Mouse (Mus musculus) testis, adult 2 months (tissue): ENCODE measurements around the gene Col18a1.

Experiments
- CTCF ChIP-seq: fragments of 200-500 bp; IDR thresholded peaks from 2 replicates; pipeline ENCODE4 v1.5.1; 2012; ENCODE audit warnings: low read depth, mild to moderate bottlenecking, inconsistent platforms, low read length, moderate library complexity; ENCODE audit not compliant: control insufficient read depth, insufficient read depth, insufficient replicate concordance
- POLR2A ChIP-seq: fragments of 200-500 bp; IDR thresholded peaks from 2 replicates; pipeline ENCODE4 v1.6.1; 2012; ENCODE audit warnings: low read depth, mild to moderate bottlenecking, inconsistent platforms, low read length, moderate library complexity; ENCODE audit not compliant: control insufficient read depth

DNA sequence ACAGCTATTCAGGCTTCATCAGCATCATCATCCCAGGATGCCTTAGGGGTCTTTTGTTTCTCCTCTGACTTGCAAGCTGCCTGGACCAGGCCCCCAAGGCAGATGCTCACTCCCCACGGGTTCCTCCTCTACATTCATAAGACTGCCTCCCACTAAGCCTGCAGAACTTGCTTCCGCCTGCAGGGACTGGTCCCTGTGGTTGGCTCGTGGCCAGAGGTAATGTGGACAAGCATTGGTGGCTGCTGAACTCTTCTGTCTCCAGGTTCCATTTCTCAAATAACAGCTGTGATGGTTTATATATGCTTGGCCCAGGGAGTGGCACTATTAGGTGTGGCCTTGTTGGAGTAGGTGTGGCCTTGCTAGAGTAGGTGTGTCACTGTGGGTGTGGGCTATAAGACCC lies 104.9 kb downstream of the Col18a1 start:
- TF ChIP-seq CTCF (no peak), POLR2A (no peak)
